Mouse (Mus musculus): ENCODE data around the gene Clec4a2. TPM values are rescaled to one million over a fixed set of nuclear protein-coding genes. Genes with fewer than 3 reads are reported as not detected.
"Not testable (repeated sequence)": the region's sequence is repeated elsewhere in the genome, so short reads cannot be mapped to it uniquely, and the experiment has no call there.

Gene Clec4a2
- polyA plus RNA-seq (2011; ENCODE audit: insufficient read depth, insufficient read length, low read depth, missing spikeins), result not detected in 2 replicates

DNA sequence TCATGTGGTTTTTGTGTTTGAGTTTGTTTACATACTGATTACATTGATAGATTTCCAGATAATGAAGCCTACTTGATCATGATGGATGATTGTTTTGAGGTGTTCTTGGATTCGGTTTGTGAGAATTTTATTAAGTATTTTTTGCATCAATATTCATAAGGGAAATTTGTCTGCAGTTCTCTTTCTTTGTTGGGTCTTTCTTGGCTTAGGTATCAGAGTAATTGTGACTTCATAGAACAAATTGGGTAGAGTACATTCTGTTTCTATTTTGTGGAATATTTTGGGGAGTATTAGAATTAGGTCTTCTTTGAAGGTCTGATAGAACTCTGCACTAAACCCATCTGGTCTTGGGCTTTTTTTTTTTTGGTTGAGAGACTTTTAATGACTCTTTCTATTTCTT, at the start of gene Clec4a2:
Gene Clec4a2, plus strand, starts transcription at position 301 of the 400 bp plus-strand sequence.
- H3K36me3 ChIP-seq (ENCODE audit: control insufficient read depth, insufficient read depth, low read length, poor library complexity, severe bottlenecking); H3K9ac ChIP-seq (ENCODE audit: low read depth, poor library complexity, severe bottlenecking); H3K4me3 ChIP-seq (ENCODE audit: low read depth, low read length); H3K9me3 ChIP-seq (replicated peaks; ENCODE audit: control insufficient read depth, insufficient read depth, low read length, poor library complexity, severe bottlenecking); H3K27ac ChIP-seq (ENCODE audit: insufficient read depth, low read length); H3K4me1 ChIP-seq (ENCODE audit: control insufficient read depth, insufficient read depth, low read length); H3K27me3 ChIP-seq (ENCODE audit: control insufficient read depth, insufficient read depth, low read length, poor library complexity, severe bottlenecking): not testable (repeated sequence)

DNA sequence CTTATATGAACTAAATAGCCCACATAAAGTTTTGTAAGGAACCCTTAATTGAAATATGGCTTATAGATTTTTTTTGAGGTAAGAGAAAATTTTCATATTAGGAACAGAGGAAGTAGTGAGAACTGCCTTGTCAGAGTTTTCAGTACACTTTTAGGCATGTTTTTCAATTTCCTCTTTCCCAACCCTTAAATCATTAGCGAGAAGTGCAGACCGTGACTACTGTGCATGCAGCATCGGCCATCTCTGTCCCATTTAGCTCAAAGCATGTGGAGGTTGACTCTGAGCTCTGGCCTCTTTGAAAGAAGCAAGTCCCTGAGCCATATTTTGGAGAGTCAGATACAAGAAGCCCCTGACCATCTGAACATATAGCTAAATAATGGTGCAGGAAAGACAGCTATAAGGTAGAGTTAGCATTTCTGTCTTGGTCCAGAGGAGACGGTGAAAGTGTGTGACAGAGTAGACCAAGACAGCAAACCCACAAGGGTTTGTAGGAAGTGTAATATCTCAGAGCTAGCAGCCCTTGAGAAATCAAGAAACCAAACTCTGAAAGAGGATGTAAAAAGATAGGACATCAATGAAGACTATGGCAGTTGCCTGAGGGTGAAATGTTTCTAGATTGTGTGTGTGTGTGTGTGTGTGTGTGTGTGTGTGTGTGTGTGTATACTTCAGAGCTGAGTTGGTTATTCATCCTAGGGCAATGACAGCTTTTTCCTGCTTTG, 10.9 kb upstream of the Clec4a2 start:
- Histone ChIP-seq H3K27ac (ENCODE audit: insufficient read depth, low read length) (no peak overlapping the region), H3K36me3 (ENCODE audit: control insufficient read depth, insufficient read depth, low read length, poor library complexity, severe bottlenecking) (no peaks in the 10 kb centered on the region), H3K9ac (ENCODE audit: low read depth, poor library complexity, severe bottlenecking) (no peak overlapping the region), H3K27me3 (ENCODE audit: control insufficient read depth, insufficient read depth, low read length, poor library complexity, severe bottlenecking) (no peaks in the 10 kb centered on the region), H3K9me3 (replicated peaks; ENCODE audit: control insufficient read depth, insufficient read depth, low read length, poor library complexity, severe bottlenecking) (no peaks in the 10 kb centered on the region), H3K4me1 (ENCODE audit: control insufficient read depth, insufficient read depth, low read length) (no peaks in the 10 kb centered on the region), H3K4me3 (ENCODE audit: low read depth, low read length) (no peak overlapping the region)
- TF ChIP-seq POLR2A (IDR thresholded peaks at IDR 0.05; ENCODE audit: insufficient read depth, low read length), result no peak
- TF ChIP-seq CTCF (IDR thresholded peaks at IDR 0.05; ENCODE audit: low read depth, low read length), result no peak
- TF ChIP-seq EP300 (IDR thresholded peaks at IDR 0.05; ENCODE audit: insufficient read depth, low read depth, low read length), result no peak

DNA sequence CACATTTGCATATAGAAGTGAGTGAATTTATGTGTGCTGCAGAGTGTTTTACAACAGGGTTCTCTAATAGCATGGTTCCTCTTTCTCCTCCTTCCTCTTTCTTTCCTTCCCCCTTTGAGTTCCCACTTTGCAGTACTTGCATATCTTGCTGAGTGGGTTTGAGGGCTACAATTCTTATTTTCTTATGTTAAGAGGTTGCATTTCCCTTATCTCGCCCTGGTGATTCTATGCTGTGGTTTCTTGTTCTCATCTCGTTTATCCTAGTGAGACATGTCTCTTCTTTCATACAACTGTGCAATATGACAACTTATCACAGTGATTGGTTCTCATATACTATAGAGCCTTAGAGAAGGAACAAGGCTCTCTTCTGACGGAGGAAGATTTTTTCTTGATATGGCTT, 17.0 kb downstream of the Clec4a2 start:
- Histone ChIP-seq H3K9me3 (replicated peaks; ENCODE audit: control insufficient read depth, insufficient read depth, low read length, poor library complexity, severe bottlenecking) (peaks cover 3% of the 10 kb centered on the region), H3K4me3 (ENCODE audit: low read depth, low read length) (no peak overlapping the region), H3K36me3 (ENCODE audit: control insufficient read depth, insufficient read depth, low read length, poor library complexity, severe bottlenecking) (no peaks in the 10 kb centered on the region), H3K9ac (ENCODE audit: low read depth, poor library complexity, severe bottlenecking) (no peak overlapping the region), H3K27me3 (ENCODE audit: control insufficient read depth, insufficient read depth, low read length, poor library complexity, severe bottlenecking) (no peaks in the 10 kb centered on the region), H3K27ac (ENCODE audit: insufficient read depth, low read length) (no peak overlapping the region), H3K4me1 (ENCODE audit: control insufficient read depth, insufficient read depth, low read length) (no peaks in the 10 kb centered on the region)
- no peak for TF ChIP-seq EP300 (IDR thresholded peaks at IDR 0.05; ENCODE audit: insufficient read depth, low read depth, low read length)
- no peak for TF ChIP-seq CTCF (IDR thresholded peaks at IDR 0.05; ENCODE audit: low read depth, low read length)
- no peak for TF ChIP-seq POLR2A (IDR thresholded peaks at IDR 0.05; ENCODE audit: insufficient read depth, low read length)

DNA sequence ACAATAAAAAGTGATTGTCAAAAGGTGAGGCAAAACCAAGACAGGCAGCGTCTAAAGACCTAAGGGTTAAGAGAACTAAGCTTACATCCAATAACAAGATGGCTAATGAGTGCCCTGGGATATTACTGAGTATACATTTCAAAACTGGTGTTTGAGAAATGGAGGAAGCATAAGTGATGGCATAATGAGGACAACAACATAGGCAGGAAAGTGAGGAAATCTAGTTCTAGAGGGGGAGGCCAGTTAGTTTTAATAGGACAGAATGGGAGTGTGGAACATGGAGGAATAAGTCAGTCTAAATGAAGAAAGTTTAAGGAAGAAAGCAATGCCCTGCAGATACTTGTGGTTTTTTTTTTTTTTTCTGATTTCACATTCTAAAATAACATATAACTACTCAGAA, 20.9 kb downstream of the Clec4a2 start:
- Histone ChIP-seq H3K27me3 (ENCODE audit: control insufficient read depth, insufficient read depth, low read length, poor library complexity, severe bottlenecking) (no peaks in the 10 kb centered on the region), H3K9ac (ENCODE audit: low read depth, poor library complexity, severe bottlenecking) (no peak overlapping the region), H3K4me3 (ENCODE audit: low read depth, low read length) (no peak overlapping the region), H3K4me1 (ENCODE audit: control insufficient read depth, insufficient read depth, low read length) (no peaks in the 10 kb centered on the region), H3K27ac (ENCODE audit: insufficient read depth, low read length) (no peak overlapping the region), H3K36me3 (ENCODE audit: control insufficient read depth, insufficient read depth, low read length, poor library complexity, severe bottlenecking) (no peaks in the 10 kb centered on the region), H3K9me3 (replicated peaks; ENCODE audit: control insufficient read depth, insufficient read depth, low read length, poor library complexity, severe bottlenecking) (peaks cover 4% of the 10 kb centered on the region)
- no peak for TF ChIP-seq EP300 (IDR thresholded peaks at IDR 0.05; ENCODE audit: insufficient read depth, low read depth, low read length)

DNA sequence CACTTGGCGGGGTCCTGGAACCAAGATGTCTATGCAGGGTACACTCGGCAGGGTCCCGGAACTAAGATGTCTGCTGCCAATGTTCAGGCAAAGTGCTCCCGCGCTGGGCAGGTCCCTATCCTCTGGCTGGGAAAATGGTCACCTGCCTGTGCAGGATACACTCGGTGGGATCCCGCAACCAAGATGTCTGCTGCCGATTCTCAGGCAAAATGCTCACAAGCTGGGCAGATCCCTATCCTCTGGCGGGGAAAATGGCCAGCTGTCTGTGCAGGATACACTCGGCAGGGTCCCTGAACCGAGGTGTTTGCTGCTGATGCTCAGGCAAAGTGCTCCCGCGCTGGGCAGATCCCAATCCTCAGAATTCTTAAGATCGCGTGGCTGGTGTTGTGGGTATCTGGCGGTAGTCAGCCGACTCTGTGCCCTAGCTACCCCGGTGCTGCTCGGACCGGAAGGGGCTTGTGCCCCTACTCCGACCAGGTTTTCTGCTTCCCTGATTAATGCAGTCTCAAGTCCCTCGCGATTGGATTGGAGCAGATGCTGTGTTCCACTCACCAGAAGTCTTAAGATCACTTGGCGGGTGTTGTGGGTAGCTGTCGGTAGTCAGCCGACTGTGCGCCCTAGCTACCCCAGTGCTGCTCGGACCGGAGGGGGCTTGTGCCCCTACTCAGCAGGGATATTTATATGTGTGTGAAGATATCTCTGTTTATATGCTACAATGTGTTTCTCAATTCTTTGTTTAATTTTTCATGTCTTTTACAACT, 31.7 kb downstream of the Clec4a2 start:
- H3K27ac ChIP-seq (ENCODE audit: insufficient read depth, low read length); H3K9me3 ChIP-seq (replicated peaks; ENCODE audit: control insufficient read depth, insufficient read depth, low read length, poor library complexity, severe bottlenecking); H3K36me3 ChIP-seq (ENCODE audit: control insufficient read depth, insufficient read depth, low read length, poor library complexity, severe bottlenecking); H3K27me3 ChIP-seq (ENCODE audit: control insufficient read depth, insufficient read depth, low read length, poor library complexity, severe bottlenecking); H3K4me1 ChIP-seq (ENCODE audit: control insufficient read depth, insufficient read depth, low read length): not testable (repeated sequence)
- Histone ChIP-seq H3K4me3 (ENCODE audit: low read depth, low read length) (peak overlapping the region; percentile 70), H3K9ac (ENCODE audit: low read depth, poor library complexity, severe bottlenecking) (peak overlapping the region; percentile 29; the same call in 1 of the 2 replicates)

DNA sequence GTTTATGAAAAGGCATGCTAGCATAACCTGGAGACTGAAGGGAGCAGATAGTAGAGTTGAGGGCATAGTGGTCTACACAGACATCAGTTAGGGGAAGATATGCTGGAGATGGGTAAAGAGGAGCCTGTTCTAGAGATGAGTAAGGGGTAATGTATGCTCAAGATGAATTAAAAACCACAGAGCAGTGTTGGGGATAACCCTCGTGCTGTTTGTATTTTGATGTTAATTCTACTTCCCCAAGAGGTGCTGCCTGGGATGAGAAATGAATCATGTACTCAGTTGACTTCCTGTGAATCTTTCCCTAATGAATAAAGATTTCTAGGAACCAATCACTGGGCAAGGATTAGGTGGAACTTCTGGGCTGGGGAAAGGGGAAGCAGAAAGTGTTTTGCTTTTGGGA, 63.9 kb downstream of the Clec4a2 start:
- Histone ChIP-seq H3K9ac (ENCODE audit: low read depth, poor library complexity, severe bottlenecking) (no peak overlapping the region), H3K36me3 (ENCODE audit: control insufficient read depth, insufficient read depth, low read length, poor library complexity, severe bottlenecking) (no peaks in the 10 kb centered on the region), H3K9me3 (replicated peaks; ENCODE audit: control insufficient read depth, insufficient read depth, low read length, poor library complexity, severe bottlenecking) (peaks cover 7% of the 10 kb centered on the region; the same call in 1 of the 2 replicates), H3K4me3 (ENCODE audit: low read depth, low read length) (no peak overlapping the region), H3K27ac (ENCODE audit: insufficient read depth, low read length) (no peak overlapping the region), H3K4me1 (ENCODE audit: control insufficient read depth, insufficient read depth, low read length) (no peaks in the 10 kb centered on the region), H3K27me3 (ENCODE audit: control insufficient read depth, insufficient read depth, low read length, poor library complexity, severe bottlenecking) (no peaks in the 10 kb centered on the region)
- TF ChIP-seq EP300 (IDR thresholded peaks at IDR 0.05; ENCODE audit: insufficient read depth, low read depth, low read length) (no peak), CTCF (IDR thresholded peaks at IDR 0.05; ENCODE audit: low read depth, low read length) (no peak), POLR2A (IDR thresholded peaks at IDR 0.05; ENCODE audit: insufficient read depth, low read length) (no peak)

All from ES-Bruce4 (cell line).